Mouse (Mus musculus) heart, embryonic 15.5 days (tissue): ENCODE measurements around the gene Ankrd63. TPM values are rescaled to one million over a fixed set of nuclear protein-coding genes. Genes with fewer than 3 reads are reported as not detected.
"Not testable (repeated sequence)": the region's sequence is repeated elsewhere in the genome, so short reads cannot be mapped to it uniquely, and the experiment has no call there.

ENCODE experiments used
- ATAC-seq: fragments of 200-750 bp; cut with Nextera tagmentation; replicated peaks from 2 replicates; pipeline ENCODE4 v1.8.0; 2017; ENCODE audit warnings: low read depth, moderate TSS enrichment; ENCODE audit not compliant: insufficient number of reproducible peaks, insufficient read depth, low FRiP score
- H3K27ac ChIP-seq: fragments of 300-500 bp; sonication (generic); 2 replicates; pipeline ENCODE4 v1.5.1; 2015; ENCODE audit warnings: mild to moderate bottlenecking, inconsistent platforms
- H3K27me3 ChIP-seq: fragments of 300-500 bp; sonication (generic); 2 replicates; pipeline ENCODE4 v1.6.1; 2015; ENCODE audit warnings: inconsistent platforms
- H3K36me3 ChIP-seq: fragments of 300-500 bp; sonication (generic); 2 replicates; pipeline ENCODE4 v1.6.1; 2015; ENCODE audit warnings: mild to moderate bottlenecking, inconsistent platforms
- H3K4me1 ChIP-seq: fragments of 300-500 bp; sonication (generic); replicated peaks from 2 replicates; pipeline ENCODE4 v1.6.1; 2015; ENCODE audit warnings: inconsistent platforms
- H3K4me2 ChIP-seq: fragments of 300-500 bp; sonication (generic); 2 replicates; pipeline ENCODE4 v1.6.1; 2015; ENCODE audit warnings: inconsistent platforms, mild to moderate bottlenecking, moderate library complexity
- H3K4me3 ChIP-seq: fragments of 300-500 bp; sonication (generic); 2 replicates; pipeline ENCODE4 v1.5.1; 2015; ENCODE audit warnings: mild to moderate bottlenecking, inconsistent platforms
- H3K9ac ChIP-seq: fragments of 300-500 bp; sonication (generic); 2 replicates; pipeline ENCODE4 v1.6.1; 2015; ENCODE audit warnings: mild to moderate bottlenecking, inconsistent platforms
- H3K9me3 ChIP-seq: fragments of 300-500 bp; sonication (generic); replicated peaks from 2 replicates; pipeline ENCODE4 v1.6.1; 2016; ENCODE audit warnings: inconsistent platforms
- WGBS: fragments of 180-500 bp; shearing (Covaris S2); methylation state at CpG from one replicate; pipeline ENCODE4 v1.1.7; 2015; ENCODE audit warnings: mixed read lengths; 5-methylcytosine and 5-hydroxymethylcytosine counted together
- polyA plus RNA-seq: library from polyadenylated mRNA; unstranded; fragments of >200 nt; fragmentation: Nextera tagmentation; extraction: Ambion mirVana; gene quantifications from 2 replicates; pipeline ENCODE4 v1.2.1, GENCODE M21; 2015

The Ankrd63 gene
- polyA plus RNA-seq, 1 experiment from 2014 or later: 2.7 TPM

- Histone ChIP-seq H3K36me3 (no peaks in the 10 kb centered on the region), H3K9me3 (no peaks in the 10 kb centered on the region), H3K4me2 (no peak overlapping the region), H3K27me3 (0 out of 2 replicates have a peak, but pooled peaks cover 3% of the 10 kb centered on the region), H3K27ac (peak overlapping the region; percentile 16; the same call in 1 of the 2 replicates), H3K4me1 (peaks cover 44% of the 10 kb centered on the region), H3K9ac (no peak overlapping the region), H3K4me3 (no peak overlapping the region)
- ATAC-seq: no peak; the same call in 1 of the 2 replicates
- WGBS: 35% methylated on average over 4 of the region's 4 CpGs
Observed at GRCm38 (mm10) chr2:118658457-118658856, 45.3 kb downstream of the Ankrd63 start.

- Histone ChIP-seq H3K36me3 (no peaks in the 10 kb centered on the region), H3K4me1 (peaks cover 32% of the 10 kb centered on the region), H3K27ac (peak overlapping the region; percentile 38), H3K27me3 (no peaks in the 10 kb centered on the region), H3K4me2 (no peak overlapping the region), H3K9ac (no peak overlapping the region), H3K9me3 (no peaks in the 10 kb centered on the region), H3K4me3 (no peak overlapping the region)
- WGBS: 24% methylated on average over 3 of the region's 3 CpGs
- ATAC-seq: 0 out of 2 replicates have a peak, but pooled peaks have one; percentile 23
Observed at GRCm38 (mm10) chr2:118656688-118657281, 47.0 kb downstream of the Ankrd63 start.

- H3K4me1 ChIP-seq, H3K36me3 ChIP-seq, H3K27me3 ChIP-seq, H3K27ac ChIP-seq, H3K9me3 ChIP-seq, H3K9ac ChIP-seq, H3K4me3 ChIP-seq, H3K4me2 ChIP-seq, ATAC-seq: not testable (repeated sequence)
- 59% methylated on average over 2 of the region's 2 CpGs for WGBS
Observed at GRCm38 (mm10) chr2:118650697-118651096, 53.1 kb downstream of the Ankrd63 start.

Other genes starting within 250 kb of the Ankrd63 start
- 194 and 204 TPM in 2 replicates for gene Srp14, start 224.3 kb downstream of the Ankrd63 start, polyA plus RNA-seq
- 1.9 and 3.8 TPM in 2 replicates for gene Bmf, start 154.3 kb downstream of the Ankrd63 start, polyA plus RNA-seq
- gene Bub1b, start 105.8 kb downstream of the Ankrd63 start, polyA plus RNA-seq: 56.7 and 74.8 TPM in 2 replicates
- gene Pak6, start 40.7 kb downstream of the Ankrd63 start, polyA plus RNA-seq: 10.1 and 11.0 TPM in 2 replicates
- gene Plcb2, start 24.5 kb upstream of the Ankrd63 start, polyA plus RNA-seq: 3.2 and 3.8 TPM in 2 replicates
- 42.1 and 44.7 TPM in 2 replicates for gene Inafm2, start 41.8 kb upstream of the Ankrd63 start, polyA plus RNA-seq
- 2.4 and 3.0 TPM in 2 replicates for gene Ccdc9b, start 58.7 kb upstream of the Ankrd63 start, polyA plus RNA-seq
- not detected in 2 replicates for gene Phgr1, start 68.8 kb upstream of the Ankrd63 start, polyA plus RNA-seq
- gene Disp2, start 75.8 kb upstream of the Ankrd63 start, polyA plus RNA-seq: 0.20 and 0.96 TPM in 2 replicates
- gene Knstrn, start 110.0 kb upstream of the Ankrd63 start, polyA plus RNA-seq: 89.0 and 92.2 TPM in 2 replicates
- gene Ivd, start 158.0 kb upstream of the Ankrd63 start, polyA plus RNA-seq: 80.6 and 87.9 TPM in 2 replicates
- gene Bahd1, start 196.4 kb upstream of the Ankrd63 start, polyA plus RNA-seq: 3.3 and 5.1 TPM in 2 replicates
- 16.5 and 20.5 TPM in 2 replicates for gene Chst14, start 222.5 kb upstream of the Ankrd63 start, polyA plus RNA-seq